26 mouse cellular contexts compared by ENCODE assay signal in the genomic region with DNA sequence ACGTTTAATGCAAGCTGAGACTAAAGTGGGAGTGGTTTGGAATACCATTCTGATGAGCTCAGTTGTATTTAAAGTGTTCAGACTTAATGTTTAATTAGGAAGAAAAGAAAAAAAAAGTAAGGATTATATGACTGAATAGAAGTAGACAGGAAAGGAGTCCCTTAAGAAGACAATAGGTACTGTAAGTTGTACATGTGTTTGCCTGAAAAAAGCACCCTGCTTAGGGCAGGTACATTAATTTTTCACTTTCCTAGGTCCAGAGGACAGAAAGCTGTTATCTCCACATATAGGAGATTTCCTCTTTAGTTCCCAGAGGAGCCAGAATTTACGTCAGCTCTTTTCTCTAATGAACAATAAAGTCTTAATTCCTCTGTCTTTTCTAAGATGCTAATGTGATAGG. TPM values are rescaled to one million over a fixed set of nuclear protein-coding genes. Genes with fewer than 3 reads are reported as not detected.
DNase-seq lines count a peak whose midpoint lies in the region; ATAC-seq and TF ChIP-seq lines count a peak whose summit lies in the region.
"Had no signal": no experiment of that assay in that cellular context is flagged by ENCODE, and none has a peak within 500 bp of the region (broad histone marks: within the 10 kb centered on the region; RNA-seq: fewer than 3 reads in every experiment).

No protein-coding gene starts in this region.

- no peak overlapping the region for H3K4me2 ChIP-seq in heart, embryonic 16.5 days (ENCODE audit: low read depth, low read length)
- no peak overlapping the region for H3K4me2 ChIP-seq in lung, embryonic 16.5 days (ENCODE audit: low read depth, low read length)
- H3K4me2 ChIP-seq in neural tube, embryonic 14.5 days (ENCODE audit: low read depth, low read length): no peak overlapping the region
- H3K4me2 ChIP-seq: forebrain, embryonic 13.5 days; hindbrain, embryonic 12.5 days had no signal

- no peaks in the 10 kb centered on the region for H3K27me3 ChIP-seq in heart, embryonic 16.5 days (ENCODE audit: control insufficient read depth, insufficient read depth, low read length)
- no peaks in the 10 kb centered on the region for H3K27me3 ChIP-seq in lung, embryonic 16.5 days (ENCODE audit: control insufficient read depth, insufficient read depth, low read depth, low read length)
- no peaks in the 10 kb centered on the region for H3K27me3 ChIP-seq in neural tube, embryonic 14.5 days (ENCODE audit: control insufficient read depth, insufficient read depth, low read length)
- H3K27me3 ChIP-seq: forebrain, embryonic 13.5 days; hindbrain, embryonic 12.5 days had no signal

- intact Hi-C loops in gastrocnemius, adult 2 months (cut with DNase I): no loop called here
- intact Hi-C loops in heart, postnatal 36 days (cut with DNase I): loop anchor here (1.0 to 10.0 kb wide), 2 partner anchors 28 to 284 kb away; no protein-coding TSS in a partner anchor

- H3K4me1 ChIP-seq in heart, embryonic 16.5 days (ENCODE audit: control insufficient read depth, insufficient read depth, low read length): peaks cover 3% of the 10 kb centered on the region
- H3K4me1 ChIP-seq in lung, embryonic 16.5 days (replicated peaks; ENCODE audit: control insufficient read depth, insufficient read depth, low read length): no peaks in the 10 kb centered on the region
- no peaks in the 10 kb centered on the region for H3K4me1 ChIP-seq in neural tube, embryonic 14.5 days (ENCODE audit: control insufficient read depth, insufficient read depth, low read length)
- H3K4me1 ChIP-seq: embryonic facial prominence, embryonic 10.5 days had no signal

- no peak overlapping the region for H3K9ac ChIP-seq in heart, embryonic 16.5 days (ENCODE audit: low read length)
- no peak overlapping the region for H3K9ac ChIP-seq in lung, embryonic 16.5 days (ENCODE audit: low read length)
- no peak overlapping the region for H3K9ac ChIP-seq in neural tube, embryonic 14.5 days (replicated peaks; ENCODE audit: low read depth, low read length)
- H3K9ac ChIP-seq: forebrain, embryonic 13.5 days; hindbrain, embryonic 12.5 days had no signal

- H3K27ac ChIP-seq in gastrocnemius, adult 2 months: peak overlapping the region; percentile 59
- peak overlapping the region; percentile 23; the same call in 1 of the 2 replicates for H3K27ac ChIP-seq in heart, embryonic 16.5 days (ENCODE audit: low read length)
- H3K27ac ChIP-seq in lung, embryonic 16.5 days (ENCODE audit: low read length): no peak overlapping the region
- H3K27ac ChIP-seq in neural tube, embryonic 14.5 days (ENCODE audit: low read depth, low read length): no peak overlapping the region
- H3K27ac ChIP-seq: embryonic facial prominence, embryonic 10.5 days; forebrain, embryonic 13.5 days; hindbrain, embryonic 12.5 days had no signal

- TF ChIP-seq CTCF in gastrocnemius, adult 2 months (IDR thresholded peaks at IDR 0.05): no peak

- 20% methylated on average over 2 of the region's 2 CpGs for WGBS in heart, embryonic 16.5 days
- 36% methylated on average over 2 of the region's 2 CpGs for WGBS in lung, embryonic 16.5 days
- WGBS in neural tube, embryonic 14.5 days: 38% methylated on average over 2 of the region's 2 CpGs

- no peaks in the 10 kb centered on the region for H3K9me3 ChIP-seq in heart, embryonic 16.5 days (replicated peaks; ENCODE audit: control insufficient read depth, low read length)
- H3K9me3 ChIP-seq in lung, embryonic 16.5 days (ENCODE audit: control insufficient read depth, low read length): no peaks in the 10 kb centered on the region
- H3K9me3 ChIP-seq in neural tube, embryonic 14.5 days (ENCODE audit: control insufficient read depth, low read length): no peaks in the 10 kb centered on the region
- H3K9me3 ChIP-seq: embryonic facial prominence, embryonic 10.5 days; forebrain, embryonic 13.5 days; hindbrain, embryonic 12.5 days had no signal

- H3K4me3 ChIP-seq in gastrocnemius, adult 2 months: no peak overlapping the region
- H3K4me3 ChIP-seq in heart, embryonic 16.5 days (ENCODE audit: low read length): no peak overlapping the region
- no peak overlapping the region for H3K4me3 ChIP-seq in lung, embryonic 16.5 days (ENCODE audit: low read length)
- H3K4me3 ChIP-seq in neural tube, embryonic 14.5 days (ENCODE audit: low read depth, low read length): no peak overlapping the region
- H3K4me3 ChIP-seq: embryonic facial prominence, embryonic 10.5 days; forebrain, embryonic 13.5 days; hindbrain, embryonic 12.5 days had no signal

- H3K36me3 ChIP-seq in heart, embryonic 16.5 days (ENCODE audit: control insufficient read depth, insufficient read depth): no peaks in the 10 kb centered on the region
- no peaks in the 10 kb centered on the region for H3K36me3 ChIP-seq in lung, embryonic 16.5 days (ENCODE audit: control insufficient read depth, insufficient read depth, low read length)
- H3K36me3 ChIP-seq in neural tube, embryonic 14.5 days (ENCODE audit: control insufficient read depth, insufficient read depth, low read length): no peaks in the 10 kb centered on the region
- H3K36me3 ChIP-seq: embryonic facial prominence, embryonic 10.5 days; hindbrain, embryonic 12.5 days had no signal

- DNase-seq in gastrocnemius, adult 2 months: no peak
- DNase-seq in gastrocnemius, postnatal 10 days: no peak
- DNase-seq in heart, postnatal 36 days: no peak
- no peak for DNase-seq in lung, postnatal 14 days
- no peak for DNase-seq in T-cell, adult 2 months (ENCODE audit: low spot score)
- DNase-seq: cerebellum, adult 18-20 months; cerebellum, adult 9-11 months; cerebellum, postnatal 36 days had no signal

- ATAC-seq in heart, embryonic 16.5 days (replicated peaks; ENCODE audit: extremely low read depth, insufficient read depth, low FRiP score): no peak; the same call in 1 of the 2 replicates
- ATAC-seq in lung, embryonic 16.5 days (ENCODE audit: low read depth): peak; percentile 54
- ATAC-seq in neural tube, embryonic 14.5 days (ENCODE audit: low read depth): peak; percentile 15; the same call in 1 of the 2 replicates
- ATAC-seq: activated CD4-positive, CD25-positive, alpha-beta regulatory T cell, adult 4 months; forebrain, embryonic 13.5 days; hindbrain, embryonic 16.5 days; inflammation-experienced regulatory T-cells, adult 6 months; intestine, postnatal 0 days had no signal

RNA-seq across cellular contexts. Expression of gene Olfr987, which starts 58.5 kb away (rescaled TPM):
- not detected for total RNA-seq in gastrocnemius, adult 2 months (2021)
- total RNA-seq in gastrocnemius, postnatal 10 days (2021): not detected
- not detected in 2 replicates for polyA plus RNA-seq in heart, embryonic 16.5 days (2015; fragmentation: Nextera tagmentation; extraction: Ambion mirVana)
- not detected for total RNA-seq in heart, postnatal 36 days (2021)
- polyA plus RNA-seq in lung, embryonic 16.5 days (2015; fragmentation: Nextera tagmentation; extraction: Ambion mirVana): not detected in 2 replicates
- not detected in 2 replicates for polyA plus RNA-seq in neural tube, embryonic 14.5 days (2014; fragmentation: Nextera tagmentation; extraction: Ambion mirVana)
- total RNA-seq: adrenal gland, adult 18-20 months; adrenal gland, postnatal 14 days; gastrocnemius, postnatal 25 days; granulocyte monocyte progenitor cell, adult 5-6 weeks; heart, postnatal 4 days; MEL had no signal
- polyA plus RNA-seq: C2C12; embryonic facial prominence, embryonic 10.5 days; embryonic facial prominence, embryonic 14.5 days; forebrain, embryonic 13.5 days; hindbrain, embryonic 12.5 days; hindbrain, embryonic 16.5 days; inflammation-experienced regulatory T-cells, adult 6 months; intestine, postnatal 0 days had no signal

Comparison
In these comparisons a context has a peak if more than half of its experiments do, and no peak if none do; other contexts are left out.
1. H3K27ac ChIP-seq: peak in gastrocnemius, adult 2 months (single experiment) and heart, embryonic 16.5 days (single experiment); none in lung, embryonic 16.5 days (single experiment) and neural tube, embryonic 14.5 days (single experiment).